ENCODE assay signal across 10 mouse cellular contexts in the genomic region with DNA sequence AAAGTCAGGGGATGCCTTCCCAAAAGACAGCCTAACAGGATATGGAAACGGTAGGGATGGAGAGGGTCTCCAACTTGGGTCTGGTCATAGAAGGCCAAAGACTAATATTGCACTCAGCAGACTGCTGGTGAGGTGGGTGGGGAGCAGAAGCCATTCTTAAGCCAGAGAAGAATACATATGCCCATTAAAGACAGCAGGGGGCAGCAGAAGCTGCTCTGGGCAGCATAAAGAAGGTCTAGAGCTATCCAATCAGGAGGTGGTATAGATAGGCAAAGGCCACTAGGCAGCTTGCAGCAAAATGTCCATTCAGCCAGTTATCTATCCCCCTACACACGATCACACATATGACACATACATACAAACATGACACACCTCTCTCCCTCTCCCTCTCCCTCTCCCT. TPM values are rescaled to one million over a fixed set of nuclear protein-coding genes. Genes with fewer than 3 reads are reported as not detected.
DNase-seq lines count a peak whose midpoint lies in the region; ATAC-seq and TF ChIP-seq lines count a peak whose summit lies in the region.
"Had no signal": no experiment of that assay in that cellular context is flagged by ENCODE, and none has a peak within 500 bp of the region (broad histone marks: within the 10 kb centered on the region; RNA-seq: fewer than 3 reads in every experiment).

No protein-coding gene starts in this region.

- H3K4me3 ChIP-seq in heart, embryonic 12.5 days, result no peak overlapping the region
- H3K4me3 ChIP-seq in cortical plate, adult 2 months (ENCODE audit: insufficient read depth, low read length), result no peak overlapping the region
- H3K4me3 ChIP-seq in stomach, embryonic 16.5 days (replicated peaks; ENCODE audit: low read length), result no peak overlapping the region
- H3K4me3 ChIP-seq: stomach, embryonic 15.5 days had no signal

- TF ChIP-seq POLR2A in cortical plate, adult 2 months (IDR thresholded peaks at IDR 0.05; ENCODE audit: extremely low read depth, insufficient read depth, low read length), result no peak

- no peaks in the 10 kb centered on the region for H3K36me3 ChIP-seq in heart, embryonic 12.5 days
- H3K36me3 ChIP-seq in stomach, embryonic 16.5 days (ENCODE audit: control insufficient read depth, insufficient read depth, low read length), result no peaks in the 10 kb centered on the region
- H3K36me3 ChIP-seq: stomach, embryonic 15.5 days had no signal

- no peak overlapping the region for H3K4me2 ChIP-seq in heart, embryonic 12.5 days
- no peak overlapping the region for H3K4me2 ChIP-seq in stomach, embryonic 16.5 days (ENCODE audit: low read depth, low read length)
- H3K4me2 ChIP-seq: stomach, embryonic 15.5 days had no signal

- 41% methylated on average over 2 of the region's 2 CpGs for WGBS in heart, embryonic 12.5 days
- 41% methylated on average over 2 of the region's 2 CpGs for WGBS in stomach, embryonic 16.5 days

- H3K4me1 ChIP-seq in heart, embryonic 12.5 days (replicated peaks), result no peaks in the 10 kb centered on the region
- no peaks in the 10 kb centered on the region for H3K4me1 ChIP-seq in cortical plate, adult 2 months (ENCODE audit: control insufficient read depth, insufficient read depth, low read length)
- no peaks in the 10 kb centered on the region for H3K4me1 ChIP-seq in stomach, embryonic 16.5 days (ENCODE audit: control insufficient read depth, insufficient read depth, low read length)
- H3K4me1 ChIP-seq: stomach, embryonic 15.5 days had no signal

- peak; percentile 5 for DNase-seq in heart, adult 8-10 months (ENCODE audit: low spot score)
- DNase-seq in urinary bladder, postnatal 25 days (ENCODE audit: low spot score), result peak; percentile 12
- DNase-seq in urinary bladder, postnatal 4 days (ENCODE audit: low spot score in 2 of 2), result no peak
- DNase-seq in layer of hippocampus, postnatal 14 days (ENCODE audit: low spot score in 2 of 2), result peak; percentile 3 to 18
- no peak for DNase-seq in ovary, adult 18-20 months (ENCODE audit: low spot score)

- ATAC-seq in heart, embryonic 12.5 days (ENCODE audit: insufficient number of reproducible peaks, low FRiP score), result no peak
- ATAC-seq in stomach, embryonic 16.5 days (ENCODE audit: insufficient read depth, low FRiP score), result 0 out of 2 replicates have a peak, but pooled peaks have one; percentile 17

- H3K27ac ChIP-seq in heart, embryonic 12.5 days (ENCODE audit: poor library complexity, severe bottlenecking), result no peak overlapping the region
- no peak overlapping the region for H3K27ac ChIP-seq in cortical plate, adult 2 months (ENCODE audit: insufficient read depth, low read length)
- no peak overlapping the region for H3K27ac ChIP-seq in stomach, embryonic 16.5 days (ENCODE audit: low read length)
- H3K27ac ChIP-seq: stomach, embryonic 15.5 days had no signal

- peaks cover 3% of the 10 kb centered on the region; the same call in 1 of the 2 replicates for H3K9me3 ChIP-seq in heart, embryonic 12.5 days (replicated peaks)
- no peaks in the 10 kb centered on the region for H3K9me3 ChIP-seq in stomach, embryonic 16.5 days (replicated peaks; ENCODE audit: control insufficient read depth, low read length)
- H3K9me3 ChIP-seq: stomach, embryonic 15.5 days had no signal

- TF ChIP-seq CTCF in cortical plate, adult 2 months (IDR thresholded peaks at IDR 0.05; ENCODE audit: extremely low read depth, insufficient read depth, low read length), result peak; percentile 29; the same call in 1 of the 2 replicates

- no peaks in the 10 kb centered on the region for H3K27me3 ChIP-seq in heart, embryonic 12.5 days (replicated peaks)
- H3K27me3 ChIP-seq in stomach, embryonic 16.5 days (ENCODE audit: control insufficient read depth, insufficient read depth, low read length), result no peaks in the 10 kb centered on the region
- H3K27me3 ChIP-seq: stomach, embryonic 15.5 days had no signal

- H3K9ac ChIP-seq in heart, embryonic 12.5 days, result no peak overlapping the region
- no peak overlapping the region for H3K9ac ChIP-seq in stomach, embryonic 16.5 days (ENCODE audit: low read length)
- H3K9ac ChIP-seq: stomach, embryonic 15.5 days had no signal

RNA-seq across cellular contexts. Expression of a gene that starts 17.1 kb away (rescaled TPM):
- total RNA-seq in heart, adult 8-10 months (2022), result not detected
- polyA plus RNA-seq in heart, embryonic 12.5 days (2016; fragmentation: Nextera tagmentation; extraction: Ambion mirVana), result not detected in 2 replicates
- not detected in 2 replicates for polyA plus RNA-seq in cortical plate, adult 2 months (2012; rRNA removed)
- not detected for total RNA-seq in layer of hippocampus, postnatal 14 days (2021)
- polyA plus RNA-seq in stomach, embryonic 16.5 days (2015; fragmentation: Nextera tagmentation; extraction: Ambion mirVana), result 0.56 and 0.75 TPM in 2 replicates
- polyA plus RNA-seq: limb, embryonic 14.5 days had no signal

RNA-seq across cellular contexts. Expression of a gene that starts 55.0 kb away (rescaled TPM):
- 10 to 100 TPM; 11.0 to 13.7 (median 12.1) TPM for total RNA-seq in heart, adult 8-10 months (2022)
- 16.0 and 18.6 TPM in 2 replicates for polyA plus RNA-seq in heart, embryonic 12.5 days (2016; fragmentation: Nextera tagmentation; extraction: Ambion mirVana)
- polyA plus RNA-seq in cortical plate, adult 2 months (2012; rRNA removed), result 18.7 and 19.1 TPM in 2 replicates
- total RNA-seq in layer of hippocampus, postnatal 14 days (2021), result 10 to 100 TPM; 27.9 to 28.9 TPM
- 24.6 and 25.1 TPM in 2 replicates for polyA plus RNA-seq in stomach, embryonic 16.5 days (2015; fragmentation: Nextera tagmentation; extraction: Ambion mirVana)

Comparison
In these comparisons a context has a peak if more than half of its experiments do, and no peak if none do; other contexts are left out.
1. DNase-seq: peak in heart, adult 8-10 months (single experiment), urinary bladder, postnatal 25 days (single experiment) and layer of hippocampus, postnatal 14 days (2 of 2); none in urinary bladder, postnatal 4 days (0 of 2) and ovary, adult 18-20 months (single experiment).